Mouse (Mus musculus): ENCODE data around the gene Adgrg6. TPM values are rescaled to one million over a fixed set of nuclear protein-coding genes. Genes with fewer than 3 reads are reported as not detected.

Gene Adgrg6
- polyA plus RNA-seq, 1 experiment from 2014 or later = 4.2 TPM

Other genes starting within 250 kb of the Adgrg6 start
- 169 and 179 TPM in 2 replicates for gene Vta1, start 159.9 kb upstream of the Adgrg6 start, polyA plus RNA-seq (2016; fragmentation: Nextera tagmentation; extraction: Ambion mirVana)
- 0.61 TPM in 1 of 2 replicates, not detected in the other for gene Nmbr, start 159.9 kb upstream of the Adgrg6 start, polyA plus RNA-seq (2016; fragmentation: Nextera tagmentation; extraction: Ambion mirVana)
- not detected in 2 replicates for gene Gje1, start 172.6 kb upstream of the Adgrg6 start, polyA plus RNA-seq (2016; fragmentation: Nextera tagmentation; extraction: Ambion mirVana)

Data from hindbrain, embryonic 12.5 days (tissue).